Mouse (Mus musculus) hindbrain, postnatal 0 days (tissue): Measurements from ENCODE around the gene Fam170b. TPM values are rescaled to one million over a fixed set of nuclear protein-coding genes. Genes with fewer than 3 reads are reported as not detected.

Source experiments
- ATAC-seq: fragments of 200-750 bp; cut with Nextera tagmentation; 2 replicates; pipeline ENCODE4 v1.8.0; 2017; ENCODE audit warnings: mild to moderate bottlenecking, moderate TSS enrichment, moderate library complexity
- DNase-seq: peaks from one replicate; pipeline ENCODE4 v3.0.0-alpha.2; 2015; ENCODE audit warnings: low spot score
- H3K27ac ChIP-seq: fragments of 300-500 bp; sonication (generic); 2 replicates; pipeline ENCODE4 v1.5.1; 2014; ENCODE audit warnings: mild to moderate bottlenecking
- H3K27me3 ChIP-seq: fragments of 300-500 bp; sonication (generic); 2 replicates; pipeline ENCODE4 v1.6.1; 2014; ENCODE audit warnings: low read length, mixed read lengths; ENCODE audit not compliant: insufficient read depth
- H3K36me3 ChIP-seq: fragments of 300-500 bp; sonication (generic); 2 replicates; pipeline ENCODE4 v1.6.1; 2014; ENCODE audit warnings: low read length, mixed read lengths; ENCODE audit not compliant: insufficient read depth
- H3K4me1 ChIP-seq: fragments of 300-500 bp; sonication (generic); 2 replicates; pipeline ENCODE4 v1.6.1; 2014; ENCODE audit warnings: antibody characterized with exemption, low read length, mixed read lengths; ENCODE audit not compliant: insufficient read depth
- H3K4me2 ChIP-seq: fragments of 300-500 bp; sonication (generic); 2 replicates; pipeline ENCODE4 v1.6.1; 2014; ENCODE audit warnings: low read depth, mild to moderate bottlenecking, low read length, moderate library complexity, mixed read lengths
- H3K4me3 ChIP-seq: fragments of 300-500 bp; sonication (generic); 2 replicates; pipeline ENCODE4 v1.5.1; 2014; ENCODE audit warnings: low read length
- H3K9ac ChIP-seq: fragments of 300-500 bp; sonication (generic); replicated peaks from 2 replicates; pipeline ENCODE4 v1.6.1; 2014; ENCODE audit warnings: mild to moderate bottlenecking, low read length, moderate library complexity, mixed read lengths
- H3K9me3 ChIP-seq: fragments of 300-500 bp; sonication (generic); 2 replicates; pipeline ENCODE4 v1.6.1; 2016; ENCODE audit warnings: low read length, mixed read lengths
- CTCF ChIP-seq: IDR thresholded peaks from 2 replicates; pipeline ENCODE4 v1.5.1; 2016; ENCODE audit warnings: antibody characterized with exemption, control low read depth, low read depth
- WGBS: fragments of 180-500 bp; shearing (Covaris S2); extraction: QIAGEN DNeasy Blood & Tissue Kit; methylation state at CpG from one replicate; pipeline ENCODE4 v1.1.7; 2014; 5-methylcytosine and 5-hydroxymethylcytosine counted together
- polyA plus RNA-seq: library from polyadenylated mRNA; unstranded; fragments of >200 nt; fragmentation: Nextera tagmentation; extraction: Ambion mirVana; gene quantifications from 2 replicates; pipeline ENCODE4 v1.2.1, GENCODE M21; 2015
- total RNA-seq: library from RNA; depleted of rRNA; stranded (reverse); fragments of >200 nt; gene quantifications from 2 replicates; pipeline ENCODE4 v1.2.3, GENCODE M21; 2014; rRNA removed

Gene Fam170b
- not detected in 2 replicates for total RNA-seq
- not detected in 2 replicates for polyA plus RNA-seq

- Histone ChIP-seq H3K36me3 (no peaks in the 10 kb centered on the region), H3K27me3 (no peaks in the 10 kb centered on the region), H3K4me2 (no peak within 1 kb of the TSS), H3K9ac (no peak within 1 kb of the TSS), H3K27ac (no peak within 1 kb of the TSS), H3K4me1 (no peaks in the 10 kb centered on the region), H3K9me3 (no peaks in the 10 kb centered on the region), H3K4me3 (no peak within 1 kb of the TSS)
- no peak for DNase-seq
- WGBS = 84% methylated on average over 8 of the region's 8 CpGs
- no peak for TF ChIP-seq CTCF
- ATAC-seq = no peak
Measured at GRCm38 (mm10) chr14:32833847-32834246, at the start of gene Fam170b. Fam170b (plus strand) TSS chr14:32833962.

GRCm38 (mm10) chr14:32784130-32784747 is 49.5 kb upstream of the Fam170b start:
- Histone ChIP-seq H3K9ac (no peak overlapping the region), H3K4me3 (no peak overlapping the region), H3K27ac (no peak overlapping the region), H3K9me3 (no peaks in the 10 kb centered on the region), H3K4me1 (no peaks in the 10 kb centered on the region), H3K36me3 (no peaks in the 10 kb centered on the region), H3K27me3 (no peaks in the 10 kb centered on the region), H3K4me2 (no peak overlapping the region)
- WGBS = 79% methylated on average over 12 of the region's 12 CpGs
- ATAC-seq = no peak
- no peak for DNase-seq
- TF ChIP-seq CTCF = no peak

- Histone ChIP-seq H3K27me3 (no peaks in the 10 kb centered on the region), H3K9ac (no peak overlapping the region), H3K9me3 (no peaks in the 10 kb centered on the region), H3K4me3 (no peak overlapping the region), H3K4me2 (no peak overlapping the region), H3K27ac (no peak overlapping the region), H3K36me3 (no peaks in the 10 kb centered on the region), H3K4me1 (no peaks in the 10 kb centered on the region)
- no peak for TF ChIP-seq CTCF
- 77% methylated on average over 4 of the region's 4 CpGs for WGBS
- ATAC-seq (no peak), DNase-seq (no peak)
Measured at GRCm38 (mm10) chr14:32784748-32785134, 49.0 kb upstream of the Fam170b start.

- H3K27me3 ChIP-seq = no peaks in the 10 kb centered on the region
- H3K4me3 ChIP-seq = no peak within 1 kb of the TSS
- ATAC-seq = no peak
- DNase-seq = peak; percentile 28
- no peaks in the 10 kb centered on the region for H3K4me1 ChIP-seq
- H3K27ac ChIP-seq = no peak within 1 kb of the TSS
- H3K9ac ChIP-seq = no peak within 1 kb of the TSS
- 51% methylated on average over 3 of the region's 3 CpGs for WGBS
- H3K36me3 ChIP-seq = no peaks in the 10 kb centered on the region
- H3K4me2 ChIP-seq = no peak within 1 kb of the TSS
- no peak for TF ChIP-seq CTCF
- H3K9me3 ChIP-seq = no peaks in the 10 kb centered on the region
Measured at GRCm38 (mm10) chr14:32785556-32786130, 48.1 kb upstream of the Fam170b start, which contains the start of gene Tmem273. Tmem273 (plus strand) TSS chr14:32785963.

- Histone ChIP-seq H3K27ac (no peak overlapping the region), H3K9me3 (no peaks in the 10 kb centered on the region), H3K4me2 (no peak overlapping the region), H3K9ac (no peak overlapping the region), H3K4me1 (no peaks in the 10 kb centered on the region), H3K36me3 (no peaks in the 10 kb centered on the region), H3K27me3 (no peaks in the 10 kb centered on the region), H3K4me3 (no peak overlapping the region)
- TF ChIP-seq CTCF = no peak
- no peak for DNase-seq
- WGBS = 64% methylated on average over 5 of the region's 5 CpGs
- no peak for ATAC-seq
Measured at GRCm38 (mm10) chr14:32787691-32788090, 46.1 kb upstream of the Fam170b start.

GRCm38 (mm10) chr14:32796375-32796774 is 37.4 kb upstream of the Fam170b start:
- Histone ChIP-seq H3K4me1 (no peaks in the 10 kb centered on the region), H3K9ac (no peak overlapping the region), H3K27me3 (no peaks in the 10 kb centered on the region), H3K4me2 (no peak overlapping the region), H3K9me3 (no peaks in the 10 kb centered on the region), H3K27ac (no peak overlapping the region), H3K36me3 (no peaks in the 10 kb centered on the region), H3K4me3 (no peak overlapping the region)
- no peak for TF ChIP-seq CTCF
- ATAC-seq = no peak
- 48% methylated on average over 8 of the region's 8 CpGs for WGBS
- DNase-seq = no peak

- DNase-seq (no peak), ATAC-seq (no peak)
- Histone ChIP-seq H3K4me2 (no peak overlapping the region), H3K4me1 (no peaks in the 10 kb centered on the region), H3K27me3 (no peaks in the 10 kb centered on the region), H3K4me3 (no peak overlapping the region), H3K27ac (no peak overlapping the region), H3K36me3 (no peaks in the 10 kb centered on the region), H3K9ac (no peak overlapping the region), H3K9me3 (no peaks in the 10 kb centered on the region)
- no peak for TF ChIP-seq CTCF
- 92% methylated on average over 2 of the region's 2 CpGs for WGBS
Measured at GRCm38 (mm10) chr14:32797803-32798202, 36.0 kb upstream of the Fam170b start.
